Comparison of ENCODE assay signal across 16 mouse cellular contexts in genomic region chr2:50276715-50277114, GRCm38 (mm10).
"Had no signal": no experiment of that assay in that cellular context is flagged by ENCODE, and none has a peak within 500 bp of the region (broad histone marks: within the 10 kb centered on the region; RNA-seq: fewer than 3 reads in every experiment).

No protein-coding gene starts in this region.

- H3K9me3 ChIP-seq: limb, embryonic 15.5 days; liver, embryonic 12.5 days; megakaryocyte, embryonic 14.5 days; midbrain, embryonic 12.5 days; neural tube, embryonic 12.5 days had no signal

- H3K27ac ChIP-seq: limb, embryonic 15.5 days; liver, embryonic 12.5 days; macrophage; midbrain, embryonic 12.5 days; neural tube, embryonic 12.5 days had no signal

- ATAC-seq: liver, embryonic 12.5 days had no signal

- H3K27me3 ChIP-seq: limb, embryonic 15.5 days; liver, embryonic 12.5 days; megakaryocyte, embryonic 14.5 days; midbrain, embryonic 12.5 days; neural tube, embryonic 12.5 days had no signal

- DNase-seq: kidney, adult 18-20 months; kidney, postnatal 25 days; left cerebral cortex, postnatal 4 days; lung, embryonic 14.5 days; lung, postnatal 10 days; retina, postnatal 1 day; right cerebral cortex, postnatal 4 days; spleen, adult 18-20 months; thymus, adult 2 months; thymus, postnatal 36 days had no signal

- H3K9ac ChIP-seq: limb, embryonic 15.5 days; liver, embryonic 12.5 days; lung, embryonic 14.5 days; midbrain, embryonic 12.5 days; neural tube, embryonic 12.5 days had no signal

- H3K4me3 ChIP-seq: limb, embryonic 15.5 days; liver, embryonic 12.5 days; megakaryocyte, embryonic 14.5 days; midbrain, embryonic 12.5 days; neural tube, embryonic 12.5 days had no signal

- H3K4me2 ChIP-seq: limb, embryonic 15.5 days; liver, embryonic 12.5 days; lung, embryonic 14.5 days; midbrain, embryonic 12.5 days; neural tube, embryonic 12.5 days had no signal

- H3K4me1 ChIP-seq: liver, embryonic 12.5 days; megakaryocyte, embryonic 14.5 days; midbrain, embryonic 12.5 days; neural tube, embryonic 12.5 days had no signal
